Mouse (Mus musculus) midbrain, embryonic 14.5 days (tissue): ENCODE measurements around the gene Rasal2. TPM values are rescaled to one million over a fixed set of nuclear protein-coding genes. Genes with fewer than 3 reads are reported as not detected.

Experiments
- ATAC-seq: fragments of 200-750 bp; cut with Nextera tagmentation; 2 replicates; pipeline ENCODE4 v1.8.0; 2017; ENCODE audit warnings: moderate number of reproducible peaks, moderate library complexity; ENCODE audit not compliant: low FRiP score, low TSS enrichment
- DNase-seq: peaks from one replicate; pipeline ENCODE4 v3.0.0-alpha.2; 2015
- H3K27ac ChIP-seq: fragments of 300-500 bp; sonication (generic); replicated peaks from 2 replicates; pipeline ENCODE4 v1.5.1; 2014; ENCODE audit warnings: mild to moderate bottlenecking, low read depth, low read length, moderate library complexity
- H3K27me3 ChIP-seq: fragments of 300-500 bp; sonication (generic); 2 replicates; pipeline ENCODE4 v1.6.1; 2014; ENCODE audit warnings: low read length, control low read depth, mixed read lengths; ENCODE audit not compliant: control insufficient read depth, insufficient read depth
- H3K36me3 ChIP-seq: fragments of 300-500 bp; sonication (generic); 2 replicates; pipeline ENCODE4 v1.6.1; 2014; ENCODE audit warnings: low read length, control low read depth; ENCODE audit not compliant: control insufficient read depth, insufficient read depth
- H3K4me1 ChIP-seq: fragments of 300-500 bp; sonication (generic); 2 replicates; pipeline ENCODE4 v1.6.1; 2014; ENCODE audit warnings: mild to moderate bottlenecking, antibody characterized with exemption, low read length, control low read depth; ENCODE audit not compliant: control insufficient read depth, insufficient read depth
- H3K4me2 ChIP-seq: fragments of 300-500 bp; sonication (generic); 2 replicates; pipeline ENCODE4 v1.6.1; 2014; ENCODE audit warnings: mild to moderate bottlenecking, low read length, moderate library complexity
- H3K4me3 ChIP-seq: fragments of 300-500 bp; sonication (generic); replicated peaks from 2 replicates; pipeline ENCODE4 v1.5.1; 2014; ENCODE audit warnings: low read depth, low read length
- H3K9ac ChIP-seq: fragments of 300-500 bp; sonication (generic); replicated peaks from 2 replicates; pipeline ENCODE4 v1.6.1; 2014; ENCODE audit warnings: mild to moderate bottlenecking, low read length, moderate library complexity
- H3K9me3 ChIP-seq: fragments of 300-500 bp; sonication (generic); 2 replicates; pipeline ENCODE4 v1.6.1; 2016; ENCODE audit warnings: low read length, control low read depth, mixed read lengths; ENCODE audit not compliant: control insufficient read depth
- WGBS: fragments of 180-500 bp; shearing (Covaris S2); extraction: QIAGEN DNeasy Blood & Tissue Kit; methylation state at CpG from one replicate; pipeline ENCODE4 v1.1.7; 2014; 5-methylcytosine and 5-hydroxymethylcytosine counted together
- polyA plus RNA-seq: library from polyadenylated mRNA; unstranded; fragments of >200 nt; fragmentation: Nextera tagmentation; extraction: Ambion mirVana; gene quantifications from 2 replicates; pipeline ENCODE4 v1.2.1, GENCODE M21; 2014

The Rasal2 gene
- polyA plus RNA-seq, 1 experiment from 2014 or later, result 48.8 TPM

DNA sequence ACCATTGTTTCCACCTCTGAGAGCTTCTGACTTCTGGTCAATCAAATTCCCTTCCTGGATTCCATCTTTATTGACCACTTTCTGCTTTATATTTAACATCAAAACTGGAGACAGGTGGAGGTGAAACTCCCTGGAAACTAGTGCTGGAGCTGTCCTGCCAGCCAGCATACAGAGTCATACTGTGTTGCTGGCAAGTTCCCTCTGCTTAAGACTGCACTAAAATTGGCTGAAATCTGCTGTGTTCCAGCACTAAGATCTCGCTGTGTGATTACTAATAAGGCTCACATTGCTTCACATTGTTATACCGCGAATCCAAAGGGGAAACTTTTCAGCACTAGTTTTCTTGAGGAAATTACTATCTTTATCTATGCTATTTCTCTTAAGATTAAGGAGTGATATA is 267.8 kb downstream of the Rasal2 start:
- no peaks in the 10 kb centered on the region for H3K9me3 ChIP-seq
- H3K4me1 ChIP-seq, result no peaks in the 10 kb centered on the region
- H3K4me2 ChIP-seq, result no peak overlapping the region
- 95% methylated on average over 3 of the region's 3 CpGs for WGBS
- no peak overlapping the region for H3K9ac ChIP-seq
- ATAC-seq (no peak), DNase-seq (no peak)
- no peaks in the 10 kb centered on the region for H3K27me3 ChIP-seq
- H3K27ac ChIP-seq, result no peak overlapping the region
- H3K4me3 ChIP-seq, result no peak overlapping the region
- H3K36me3 ChIP-seq, result peaks cover 59% of the 10 kb centered on the region

DNA sequence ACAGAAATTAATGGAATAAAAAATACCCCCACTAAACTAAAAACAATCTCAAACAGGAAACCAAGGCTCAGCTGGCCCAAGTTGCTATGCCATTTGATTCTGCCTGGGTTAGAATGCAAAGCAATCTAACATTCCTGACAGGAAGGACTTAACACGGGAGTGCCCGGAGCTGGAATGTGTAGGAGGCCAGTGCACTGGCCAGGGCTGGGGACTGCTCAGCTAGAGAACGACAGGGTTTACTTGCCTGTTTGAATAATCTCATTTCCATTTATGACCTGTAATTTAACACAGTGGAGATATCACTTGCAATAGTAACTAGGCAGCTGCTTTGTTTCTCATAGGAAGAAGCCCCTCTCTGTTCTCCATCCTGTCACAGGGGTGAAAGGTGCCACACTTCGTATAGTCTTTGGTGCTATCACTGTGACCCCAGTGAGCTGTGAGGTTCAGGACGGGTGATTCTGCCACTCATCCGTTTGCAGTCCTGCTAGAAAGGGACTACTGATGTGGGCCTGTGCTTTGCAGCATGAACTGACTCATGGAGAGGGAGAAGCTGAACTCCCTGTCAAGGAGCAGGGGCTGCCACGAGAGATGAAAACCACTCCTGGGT is 269.0 kb downstream of the Rasal2 start:
- H3K4me2 ChIP-seq, result no peak overlapping the region
- peaks cover 63% of the 10 kb centered on the region for H3K36me3 ChIP-seq
- WGBS, result 62% methylated on average over 7 of the region's 7 CpGs
- ATAC-seq (no peak), DNase-seq (no peak)
- no peaks in the 10 kb centered on the region for H3K27me3 ChIP-seq
- no peak overlapping the region for H3K4me3 ChIP-seq
- H3K4me1 ChIP-seq, result no peaks in the 10 kb centered on the region
- no peak overlapping the region for H3K27ac ChIP-seq
- H3K9me3 ChIP-seq, result no peaks in the 10 kb centered on the region
- no peak overlapping the region for H3K9ac ChIP-seq

GRCm38 (mm10) chr1:157141014-157141413 is 271.4 kb downstream of the Rasal2 start:
- no peak overlapping the region for H3K4me3 ChIP-seq
- H3K27ac ChIP-seq, result no peak overlapping the region
- H3K9ac ChIP-seq, result no peak overlapping the region
- DNase-seq, result no peak
- WGBS, result 79% methylated on average over 3 of the region's 3 CpGs
- no peaks in the 10 kb centered on the region for H3K27me3 ChIP-seq
- no peak for ATAC-seq
- H3K4me1 ChIP-seq, result no peaks in the 10 kb centered on the region
- H3K4me2 ChIP-seq, result no peak overlapping the region
- no peaks in the 10 kb centered on the region for H3K9me3 ChIP-seq
- H3K36me3 ChIP-seq, result peaks cover 42% of the 10 kb centered on the region

DNA sequence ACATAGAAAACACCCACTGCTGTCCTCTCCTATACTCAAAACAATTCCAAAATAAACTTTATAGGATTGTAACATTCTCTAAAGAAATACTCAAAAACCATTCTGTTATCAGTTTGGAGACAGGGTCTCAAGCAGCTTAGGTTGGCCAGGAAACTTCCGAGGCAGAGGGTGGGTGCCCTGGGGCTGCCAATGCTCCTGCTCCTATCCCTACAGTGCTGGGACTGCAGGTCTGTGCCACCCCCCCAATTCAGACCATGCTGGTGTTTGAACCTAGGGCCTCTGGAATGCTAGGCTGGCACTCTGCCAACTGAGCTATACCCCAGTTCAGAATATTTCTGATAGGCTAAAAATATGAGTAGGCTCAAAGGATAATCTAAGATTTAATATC is 274.5 kb downstream of the Rasal2 start:
- no peaks in the 10 kb centered on the region for H3K27me3 ChIP-seq
- ATAC-seq, result no peak
- H3K4me1 ChIP-seq, result no peaks in the 10 kb centered on the region
- H3K27ac ChIP-seq, result no peak overlapping the region
- peaks cover 27% of the 10 kb centered on the region for H3K36me3 ChIP-seq
- DNase-seq, result no peak
- H3K4me3 ChIP-seq, result no peak overlapping the region
- H3K4me2 ChIP-seq, result no peak overlapping the region
- WGBS, result 91% methylated on average over 1 of the region's 1 CpGs
- H3K9ac ChIP-seq, result no peak overlapping the region
- no peaks in the 10 kb centered on the region for H3K9me3 ChIP-seq

DNA sequence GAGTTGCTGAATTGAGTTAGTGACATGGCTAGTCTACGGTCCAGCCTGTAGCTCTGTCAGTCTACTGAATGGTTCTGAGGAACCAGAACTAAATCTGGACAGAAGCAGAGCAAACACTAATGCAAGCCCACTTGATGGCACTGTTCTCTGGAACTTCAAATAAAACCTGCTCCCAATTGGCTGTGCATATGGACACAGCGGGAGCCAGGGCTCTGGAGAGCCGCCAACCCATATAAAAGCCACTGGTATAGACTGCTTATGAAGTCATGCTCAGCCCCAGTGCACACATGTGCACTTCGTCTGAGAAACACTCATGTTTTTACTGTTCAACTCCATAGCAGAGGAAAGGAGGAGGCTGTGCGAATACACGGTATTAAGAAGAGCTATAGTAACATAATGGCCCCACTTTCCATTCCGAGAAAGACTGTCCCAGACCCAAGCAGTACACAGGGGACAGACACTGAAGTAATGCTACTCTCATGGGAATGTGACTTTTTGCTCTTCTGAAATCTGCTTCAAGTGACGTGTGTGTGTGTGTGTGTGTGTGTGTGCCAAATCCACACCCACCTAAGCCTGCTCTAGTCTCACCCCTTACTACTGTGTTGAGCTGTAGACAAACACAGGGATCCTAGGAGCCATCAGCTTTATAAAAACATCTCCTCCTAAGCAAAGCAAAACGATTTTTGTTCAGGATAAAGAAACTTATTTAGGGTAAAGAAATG is 275.1 kb downstream of the Rasal2 start:
- 80% methylated on average over 9 of the region's 9 CpGs for WGBS

GRCm38 (mm10) chr1:157128219-157128618 is 284.2 kb downstream of the Rasal2 start:
- Histone ChIP-seq H3K27ac (no peak overlapping the region), H3K27me3 (no peaks in the 10 kb centered on the region), H3K4me3 (no peak overlapping the region), H3K4me1 (no peaks in the 10 kb centered on the region), H3K9me3 (no peaks in the 10 kb centered on the region), H3K36me3 (no peaks in the 10 kb centered on the region), H3K9ac (no peak overlapping the region), H3K4me2 (no peak overlapping the region)
- DNase-seq (no peak), ATAC-seq (no peak)
- WGBS, result 97% methylated on average over 2 of the region's 2 CpGs

More for the DNA sequence above, 275.1 kb downstream of the Rasal2 start:
- Histone ChIP-seq H3K27me3 (no peaks in the 10 kb centered on the region), H3K9ac (no peak overlapping the region), H3K4me3 (no peak overlapping the region), H3K9me3 (no peaks in the 10 kb centered on the region), H3K27ac (no peak overlapping the region), H3K4me1 (no peaks in the 10 kb centered on the region), H3K4me2 (no peak overlapping the region), H3K36me3 (peaks cover 27% of the 10 kb centered on the region)
- DNase-seq, result peak; percentile 37
- no peak for ATAC-seq

GRCm38 (mm10) chr1:157123836-157124235 is 288.6 kb downstream of the Rasal2 start:
- Histone ChIP-seq H3K9ac (no peak overlapping the region), H3K4me2 (no peak overlapping the region), H3K9me3 (no peaks in the 10 kb centered on the region), H3K4me1 (no peaks in the 10 kb centered on the region), H3K4me3 (no peak overlapping the region), H3K36me3 (no peaks in the 10 kb centered on the region), H3K27ac (no peak overlapping the region), H3K27me3 (no peaks in the 10 kb centered on the region)
- WGBS, result 96% methylated on average over 3 of the region's 3 CpGs
- no peak for DNase-seq
- no peak for ATAC-seq

- no peak overlapping the region for H3K4me3 ChIP-seq
- no peaks in the 10 kb centered on the region for H3K27me3 ChIP-seq
- no peaks in the 10 kb centered on the region for H3K4me1 ChIP-seq
- ATAC-seq, result no peak
- no peaks in the 10 kb centered on the region for H3K36me3 ChIP-seq
- no peak overlapping the region for H3K4me2 ChIP-seq
- H3K9ac ChIP-seq, result no peak overlapping the region
- no peaks in the 10 kb centered on the region for H3K9me3 ChIP-seq
- DNase-seq, result no peak
- 89% methylated on average over 6 of the region's 6 CpGs for WGBS
- H3K27ac ChIP-seq, result no peak overlapping the region
Observed at GRCm38 (mm10) chr1:157119168-157119567, 293.2 kb downstream of the Rasal2 start.

- Histone ChIP-seq H3K9ac (no peak overlapping the region), H3K4me2 (no peak overlapping the region), H3K4me1 (no peaks in the 10 kb centered on the region), H3K27me3 (no peaks in the 10 kb centered on the region), H3K27ac (no peak overlapping the region), H3K4me3 (no peak overlapping the region), H3K9me3 (no peaks in the 10 kb centered on the region), H3K36me3 (no peaks in the 10 kb centered on the region)
- DNase-seq (no peak), ATAC-seq (no peak)
- 91% methylated on average over 3 of the region's 3 CpGs for WGBS
Observed at GRCm38 (mm10) chr1:157117440-157117839, 295.0 kb downstream of the Rasal2 start.
